Mouse (Mus musculus): ENCODE measurements around the gene Ptger3. TPM values are rescaled to one million over a fixed set of nuclear protein-coding genes. Genes with fewer than 3 reads are reported as not detected.

The Ptger3 gene
- polyA plus RNA-seq, 1 experiment from 2014 or later = 13.1 TPM

DNA sequence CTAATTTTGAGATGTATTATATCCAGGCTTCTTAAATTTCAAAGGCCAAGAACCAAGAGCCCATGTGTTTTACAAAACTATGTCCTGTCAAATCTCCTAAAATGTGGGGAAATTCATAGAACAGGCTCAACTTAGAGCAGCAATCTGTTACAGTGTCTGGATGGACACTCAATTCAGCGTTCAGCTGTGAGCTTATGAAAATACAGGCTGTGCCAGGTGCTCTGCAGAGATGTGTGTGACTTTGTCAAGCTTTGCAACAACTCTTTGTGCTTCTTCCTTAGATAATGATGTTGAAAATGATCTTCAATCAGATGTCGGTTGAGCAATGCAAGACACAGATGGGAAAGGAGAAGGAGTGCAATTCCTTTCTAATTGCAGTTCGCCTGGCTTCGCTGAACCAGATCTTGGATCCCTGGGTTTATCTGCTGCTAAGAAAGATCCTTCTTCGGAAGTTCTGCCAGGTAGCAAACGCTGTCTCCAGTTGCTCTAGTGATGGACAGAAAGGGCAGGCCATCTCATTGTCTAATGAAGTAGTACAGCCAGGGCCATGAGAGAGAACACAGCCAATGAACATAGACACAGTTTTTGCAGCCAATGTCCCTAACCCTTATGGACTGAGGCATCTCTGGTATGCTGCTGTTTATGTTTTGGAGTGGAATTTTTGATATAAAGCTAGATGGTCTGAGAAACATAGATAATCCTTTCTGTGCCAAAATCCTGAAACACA, 38.2 kb downstream of the Ptger3 start:
- no peak overlapping the region for H3K9ac ChIP-seq
- peak overlapping the region; percentile 32 for H3K27ac ChIP-seq
- no peaks in the 10 kb centered on the region for H3K27me3 ChIP-seq
- no peaks in the 10 kb centered on the region for H3K4me1 ChIP-seq
- H3K4me2 ChIP-seq = no peak overlapping the region
- H3K4me3 ChIP-seq = no peak overlapping the region
- peak; percentile 93 for ATAC-seq (ENCODE audit: borderline replicate concordance, extremely low read depth, low FRiP score, low TSS enrichment)
- 53% methylated on average over 6 of the region's 6 CpGs for whole genome bisulfite sequencing
- H3K36me3 ChIP-seq = no peaks in the 10 kb centered on the region
- no peaks in the 10 kb centered on the region for H3K9me3 ChIP-seq

DNA sequence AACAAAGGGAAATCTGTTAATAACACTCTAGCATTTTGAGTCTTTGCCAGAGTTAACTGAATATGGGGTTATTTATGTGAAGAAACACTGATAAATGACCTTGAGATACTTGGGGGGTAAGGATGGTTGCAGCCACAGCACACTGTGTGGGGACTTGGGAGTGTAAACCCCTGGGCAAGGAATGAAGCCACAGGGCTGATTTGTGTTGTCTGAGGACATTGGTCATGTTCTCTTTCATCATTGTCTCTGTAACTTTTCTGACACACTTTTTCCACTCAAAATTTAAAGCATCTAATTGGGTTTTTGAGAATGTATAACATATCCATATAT, 38.7 kb downstream of the Ptger3 start:
- Histone ChIP-seq H3K4me1 (no peaks in the 10 kb centered on the region), H3K9me3 (no peaks in the 10 kb centered on the region), H3K27me3 (no peaks in the 10 kb centered on the region), H3K27ac (no peak overlapping the region), H3K4me2 (no peak overlapping the region), H3K4me3 (no peak overlapping the region), H3K36me3 (no peaks in the 10 kb centered on the region), H3K9ac (no peak overlapping the region)
- ATAC-seq (ENCODE audit: borderline replicate concordance, extremely low read depth, low FRiP score, low TSS enrichment) = peak; percentile 82

DNA sequence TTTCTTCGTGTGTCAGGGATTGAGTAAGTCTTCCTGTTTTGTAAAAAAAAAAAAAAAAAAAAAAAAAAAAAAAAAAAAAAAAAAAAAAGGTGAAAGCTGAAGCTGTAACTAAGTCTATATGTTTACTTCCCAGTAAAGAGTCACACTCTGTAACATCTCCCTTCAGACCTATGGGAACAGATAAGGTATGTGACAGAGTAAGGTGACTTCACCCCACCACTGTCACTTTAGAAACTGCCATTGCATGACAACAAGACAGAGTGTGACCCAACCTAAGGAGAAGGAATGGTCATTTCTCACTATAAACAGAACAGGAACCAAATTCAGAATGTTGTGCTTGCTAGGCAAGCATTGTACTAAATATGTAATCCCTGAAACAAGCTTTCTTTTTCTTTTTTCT, 46.9 kb downstream of the Ptger3 start:
- ATAC-seq (ENCODE audit: borderline replicate concordance, extremely low read depth, low FRiP score, low TSS enrichment) = no peak
- Histone ChIP-seq H3K27ac (no peak overlapping the region), H3K4me2 (no peak overlapping the region), H3K4me3 (no peak overlapping the region), H3K36me3 (no peaks in the 10 kb centered on the region), H3K4me1 (no peaks in the 10 kb centered on the region), H3K9ac (no peak overlapping the region), H3K27me3 (no peaks in the 10 kb centered on the region), H3K9me3 (no peaks in the 10 kb centered on the region)
- WGBS = 44% methylated on average over 1 of the region's 1 CpGs

DNA sequence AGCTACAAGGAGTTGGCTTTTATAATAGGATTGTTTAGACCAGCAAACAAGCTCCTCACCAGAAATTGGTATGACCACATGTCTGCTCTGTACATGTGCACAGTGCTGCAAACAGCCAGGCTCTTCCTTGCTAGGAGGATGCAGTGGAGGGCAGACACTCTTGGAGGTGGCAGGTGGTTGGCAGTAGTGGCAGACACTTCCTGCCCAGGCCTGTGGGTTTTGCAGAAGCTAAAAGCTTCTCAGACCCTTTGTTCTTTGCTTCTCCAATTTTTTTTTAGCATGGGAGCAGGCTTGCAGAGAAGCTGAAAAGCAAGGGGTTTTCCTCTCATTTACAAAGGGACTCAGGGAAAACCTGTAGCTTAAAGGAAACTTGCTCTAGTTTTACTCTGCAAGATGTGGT, 50.3 kb downstream of the Ptger3 start:
- ATAC-seq (ENCODE audit: borderline replicate concordance, extremely low read depth, low FRiP score, low TSS enrichment) = no peak
- H3K27ac ChIP-seq = no peak overlapping the region
- no peaks in the 10 kb centered on the region for H3K9me3 ChIP-seq

GRCm38 (mm10) chr3:157627407-157627806, 60.7 kb downstream of the Ptger3 start:
- Histone ChIP-seq H3K4me1 (no peaks in the 10 kb centered on the region), H3K9ac (no peak overlapping the region), H3K9me3 (no peaks in the 10 kb centered on the region), H3K4me3 (no peak overlapping the region), H3K27ac (no peak overlapping the region), H3K4me2 (no peak overlapping the region), H3K27me3 (no peaks in the 10 kb centered on the region), H3K36me3 (no peaks in the 10 kb centered on the region)
- no peak for ATAC-seq (ENCODE audit: borderline replicate concordance, extremely low read depth, low FRiP score, low TSS enrichment)
- WGBS = 57% methylated on average over 3 of the region's 3 CpGs

More for the DNA sequence above, 50.3 kb downstream of the Ptger3 start:
- H3K4me3 ChIP-seq = no peak overlapping the region
- no peaks in the 10 kb centered on the region for H3K27me3 ChIP-seq
- no peak overlapping the region for H3K4me2 ChIP-seq
- no peaks in the 10 kb centered on the region for H3K36me3 ChIP-seq
- H3K4me1 ChIP-seq = no peaks in the 10 kb centered on the region
- H3K9ac ChIP-seq = no peak overlapping the region

DNA sequence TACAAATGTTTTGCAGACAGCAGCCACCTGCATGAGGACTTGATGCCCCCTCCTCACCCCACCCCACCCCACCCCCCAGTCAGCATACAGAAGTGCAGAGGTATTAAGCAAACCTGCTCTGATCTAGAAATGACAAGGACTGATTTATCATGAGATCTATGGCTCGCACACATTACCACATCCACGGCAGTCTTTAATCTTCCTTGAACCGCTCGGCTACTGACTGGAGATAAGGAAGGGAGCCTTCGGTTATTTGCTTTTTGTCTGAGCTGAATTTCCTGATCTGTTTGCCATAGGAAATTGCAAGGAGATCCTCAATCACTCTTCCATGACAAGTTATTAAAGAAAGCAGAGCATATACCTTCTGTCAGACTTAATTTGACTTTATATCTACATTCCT, 64.0 kb downstream of the Ptger3 start:
- 14% methylated on average over 5 of the region's 5 CpGs for WGBS
- ATAC-seq (ENCODE audit: borderline replicate concordance, extremely low read depth, low FRiP score, low TSS enrichment) = no peak
- H3K27ac ChIP-seq = no peak overlapping the region

GRCm38 (mm10) chr3:157631383-157631782, 64.7 kb downstream of the Ptger3 start:
- 23% methylated on average over 2 of the region's 2 CpGs for WGBS
- Histone ChIP-seq H3K4me2 (no peak overlapping the region), H3K27me3 (no peaks in the 10 kb centered on the region), H3K9ac (no peak overlapping the region), H3K4me3 (no peak overlapping the region), H3K4me1 (no peaks in the 10 kb centered on the region), H3K36me3 (no peaks in the 10 kb centered on the region), H3K27ac (no peak overlapping the region), H3K9me3 (no peaks in the 10 kb centered on the region)
- ATAC-seq (ENCODE audit: borderline replicate concordance, extremely low read depth, low FRiP score, low TSS enrichment) = no peak

More for the DNA sequence above, 64.0 kb downstream of the Ptger3 start:
- Histone ChIP-seq H3K4me2 (no peak overlapping the region), H3K36me3 (no peaks in the 10 kb centered on the region), H3K9ac (no peak overlapping the region), H3K4me3 (no peak overlapping the region), H3K9me3 (no peaks in the 10 kb centered on the region), H3K27me3 (no peaks in the 10 kb centered on the region), H3K4me1 (no peaks in the 10 kb centered on the region)

DNA sequence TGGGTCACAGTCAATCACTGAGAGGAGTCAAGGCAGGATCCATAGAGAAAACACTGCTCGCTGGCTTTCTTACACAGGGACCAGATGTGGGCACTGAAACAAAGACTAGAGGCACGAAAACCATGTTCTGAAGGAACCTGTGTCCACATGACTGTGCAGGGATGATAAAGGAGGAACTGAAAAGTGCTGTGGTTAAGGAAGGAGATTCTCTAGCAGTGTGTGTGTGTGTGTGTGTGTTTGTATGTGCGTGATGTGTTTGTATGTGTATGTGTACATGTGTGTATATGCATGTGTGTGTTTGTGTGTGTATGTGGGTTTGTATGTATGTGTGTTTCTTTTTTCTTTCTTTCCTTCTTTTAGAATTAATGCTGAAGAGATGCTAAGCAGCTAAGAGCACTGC, 67.7 kb downstream of the Ptger3 start:
- no peak overlapping the region for H3K9ac ChIP-seq
- H3K36me3 ChIP-seq = no peaks in the 10 kb centered on the region
- H3K9me3 ChIP-seq = no peaks in the 10 kb centered on the region
- WGBS = 73% methylated on average over 3 of the region's 3 CpGs
- H3K4me1 ChIP-seq = no peaks in the 10 kb centered on the region
- ATAC-seq (ENCODE audit: borderline replicate concordance, extremely low read depth, low FRiP score, low TSS enrichment) = no peak
- no peak overlapping the region for H3K27ac ChIP-seq
- H3K4me3 ChIP-seq = no peak overlapping the region
- no peak overlapping the region for H3K4me2 ChIP-seq
- no peaks in the 10 kb centered on the region for H3K27me3 ChIP-seq

- Histone ChIP-seq H3K4me2 (no peak overlapping the region), H3K4me3 (no peak overlapping the region), H3K4me1 (no peaks in the 10 kb centered on the region), H3K9me3 (no peaks in the 10 kb centered on the region), H3K9ac (no peak overlapping the region), H3K27me3 (no peaks in the 10 kb centered on the region), H3K27ac (no peak overlapping the region), H3K36me3 (no peaks in the 10 kb centered on the region)
- 64% methylated on average over 4 of the region's 4 CpGs for WGBS
- no peak for ATAC-seq (ENCODE audit: borderline replicate concordance, extremely low read depth, low FRiP score, low TSS enrichment)
Measured at GRCm38 (mm10) chr3:157635713-157636112, 69.0 kb downstream of the Ptger3 start.

- Histone ChIP-seq H3K27me3 (no peaks in the 10 kb centered on the region), H3K27ac (no peak overlapping the region)
- ATAC-seq (ENCODE audit: borderline replicate concordance, extremely low read depth, low FRiP score, low TSS enrichment) = no peak
Measured at GRCm38 (mm10) chr3:157636887-157637286, 70.2 kb downstream of the Ptger3 start.

DNA sequence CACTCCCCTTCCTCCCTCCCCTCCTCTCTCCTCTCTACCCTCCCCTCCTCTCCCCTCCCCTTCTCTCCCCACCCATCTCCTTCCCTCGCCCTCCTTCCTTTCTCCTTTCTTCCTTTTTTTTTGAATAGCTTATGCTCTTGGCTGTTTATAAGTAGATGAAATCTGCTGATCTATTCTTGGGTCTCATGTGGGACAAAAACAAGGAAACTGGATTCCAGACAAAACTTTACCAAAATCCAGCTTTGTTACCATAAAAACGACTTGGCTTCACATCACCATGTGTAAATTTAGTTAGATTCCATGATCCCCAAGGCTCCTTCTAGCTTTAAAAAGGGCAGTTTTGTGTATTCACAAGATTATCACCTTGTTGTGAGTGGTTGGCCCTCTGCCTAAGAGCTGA, 70.6 kb downstream of the Ptger3 start:
- H3K27me3 ChIP-seq = no peaks in the 10 kb centered on the region
- H3K4me3 ChIP-seq = no peak overlapping the region
- no peaks in the 10 kb centered on the region for H3K9me3 ChIP-seq
- no peak overlapping the region for H3K27ac ChIP-seq
- no peak overlapping the region for H3K4me2 ChIP-seq
- WGBS = 64% methylated on average over 2 of the region's 2 CpGs
- H3K36me3 ChIP-seq = no peaks in the 10 kb centered on the region
- ATAC-seq (ENCODE audit: borderline replicate concordance, extremely low read depth, low FRiP score, low TSS enrichment) = no peak
- no peak overlapping the region for H3K9ac ChIP-seq
- no peaks in the 10 kb centered on the region for H3K4me1 ChIP-seq

More at GRCm38 (mm10) chr3:157636887-157637286, 70.2 kb downstream of the Ptger3 start:
- no peak overlapping the region for H3K4me3 ChIP-seq
- no peaks in the 10 kb centered on the region for H3K9me3 ChIP-seq
- H3K9ac ChIP-seq = no peak overlapping the region
- no peak overlapping the region for H3K4me2 ChIP-seq
- no peaks in the 10 kb centered on the region for H3K36me3 ChIP-seq
- no peaks in the 10 kb centered on the region for H3K4me1 ChIP-seq

DNA sequence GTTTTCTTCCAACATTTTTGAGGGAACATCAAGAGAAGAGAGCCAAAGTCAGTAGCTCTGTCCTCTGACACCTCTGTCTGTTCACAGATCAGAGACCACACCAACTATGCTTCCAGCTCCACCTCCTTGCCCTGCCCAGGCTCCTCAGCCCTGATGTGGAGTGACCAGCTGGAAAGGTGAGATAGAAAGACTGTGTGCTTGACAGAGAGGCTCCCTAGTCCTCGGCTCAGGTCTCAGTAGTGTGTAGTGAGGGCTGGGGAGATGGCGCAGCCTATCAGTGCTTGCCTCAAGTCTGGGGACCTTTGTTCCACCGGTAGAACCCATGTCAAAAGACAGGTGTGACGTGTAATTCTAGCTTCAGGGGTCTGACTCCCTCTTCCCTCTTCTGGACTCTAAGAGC, 74.9 kb downstream of the Ptger3 start:
- 70% methylated on average over 4 of the region's 4 CpGs for WGBS

GRCm38 (mm10) chr3:157661622-157662021, 94.9 kb downstream of the Ptger3 start:
- WGBS = 69% methylated on average over 7 of the region's 7 CpGs
- H3K4me1 ChIP-seq = no peaks in the 10 kb centered on the region

More for the DNA sequence above, 74.9 kb downstream of the Ptger3 start:
- Histone ChIP-seq H3K27ac (no peak overlapping the region), H3K9me3 (no peaks in the 10 kb centered on the region), H3K4me2 (no peak overlapping the region), H3K4me1 (no peaks in the 10 kb centered on the region), H3K36me3 (no peaks in the 10 kb centered on the region), H3K9ac (no peak overlapping the region), H3K27me3 (no peaks in the 10 kb centered on the region), H3K4me3 (no peak overlapping the region)
- no peak for ATAC-seq (ENCODE audit: borderline replicate concordance, extremely low read depth, low FRiP score, low TSS enrichment)

More at GRCm38 (mm10) chr3:157661622-157662021, 94.9 kb downstream of the Ptger3 start:
- Histone ChIP-seq H3K4me3 (no peak overlapping the region), H3K27me3 (no peaks in the 10 kb centered on the region), H3K27ac (no peak overlapping the region), H3K36me3 (no peaks in the 10 kb centered on the region), H3K9me3 (no peaks in the 10 kb centered on the region), H3K9ac (no peak overlapping the region), H3K4me2 (no peak overlapping the region)
- no peak for ATAC-seq (ENCODE audit: borderline replicate concordance, extremely low read depth, low FRiP score, low TSS enrichment)

Data from lung, embryonic 15.5 days (tissue).